Comparison of ENCODE assay signal across 22 mouse cellular contexts in genomic region chr6:55027642-55028041, GRCm38 (mm10). TPM values are rescaled to one million over a fixed set of nuclear protein-coding genes. Genes with fewer than 3 reads are reported as not detected.
DNase-seq lines count a peak whose midpoint lies in the region; TF ChIP-seq lines count a peak whose summit lies in the region.
"Had no signal": no experiment of that assay in that cellular context is flagged by ENCODE, and none has a peak within 500 bp of the region (broad histone marks: within the 10 kb centered on the region; RNA-seq: fewer than 3 reads in every experiment).

No protein-coding gene starts in this region.

- intact Hi-C loops in heart, postnatal 10 days (cut with DNase I) = no loop called here

- peak; percentile 29 to 49 for DNase-seq in heart, postnatal 10 days
- DNase-seq in heart, adult 8-10 months (ENCODE audit: low spot score) = no peak
- DNase-seq in kidney, postnatal 10 days = peak; percentile 29
- no peak for DNase-seq in kidney, adult 8-10 months
- DNase-seq in lung, postnatal 10 days = peak; percentile 65
- DNase-seq in lung, adult 2 months = no peak
- DNase-seq in lung, postnatal 14 days = peak; percentile 30
- DNase-seq: adrenal gland, postnatal 36 days; B cell, adult 2 months; cerebellum, adult 11 months; cerebellum, postnatal 14 days; gastrocnemius, postnatal 36 days; kidney, adult 9 months; kidney, postnatal 25 days; right cerebral cortex, adult 18-20 months; right cerebral cortex, postnatal 4 days; thymus, adult 18-20 months; thymus, postnatal 4 days had no signal

- 72% methylated on average over 2 of the region's 2 CpGs for WGBS in lung, adult 2 months

- TF ChIP-seq POLR2A in lung, adult 2 months (IDR thresholded peaks at IDR 0.05; ENCODE audit: borderline replicate concordance, extremely low read depth, low read depth, low read length) = no peak

- no peak overlapping the region for H3K4me3 ChIP-seq in lung, adult 2 months (replicated peaks; ENCODE audit: extremely low read depth, low read depth, low read length)
- H3K4me3 ChIP-seq: forebrain, embryonic 10.5 days; layer of hippocampus, adult 2 months; limb, embryonic 12.5 days; neural tube, embryonic 15.5 days had no signal

- no peaks in the 10 kb centered on the region for H3K4me1 ChIP-seq in lung, adult 2 months (ENCODE audit: control insufficient read depth, insufficient read depth, low read length)
- H3K4me1 ChIP-seq: forebrain, embryonic 10.5 days; limb, embryonic 12.5 days; neural tube, embryonic 15.5 days had no signal

- no peak for TF ChIP-seq CTCF in lung, adult 2 months (IDR thresholded peaks at IDR 0.05; ENCODE audit: insufficient read depth, low read length)

RNA-seq across cellular contexts. Expression of gene Gars, which starts 10.2 kb away (rescaled TPM):
- 10 to 100 TPM; 75.8 to 83.9 TPM for total RNA-seq in heart, postnatal 10 days (2021)
- 10 to 100 TPM; 55.9 to 58.8 (median 57.4) TPM for total RNA-seq in heart, adult 8-10 months (2022)
- polyA plus RNA-seq in lung, adult 2 months (2012; rRNA removed) = 26.7 and 32.4 TPM in 2 replicates

RNA-seq across cellular contexts. Expression of gene Ggct, which starts 34.9 kb away (rescaled TPM):
- total RNA-seq in heart, postnatal 10 days (2021) = 10 to 100 TPM in 1 of 2 experiments, 1 to 10 TPM in 1; 9.3 to 13.7 TPM
- 10 to 100 TPM; 24.9 to 36.1 (median 27.0) TPM for total RNA-seq in heart, adult 8-10 months (2022)
- polyA plus RNA-seq in lung, adult 2 months (2012; rRNA removed) = 1.4 and 2.4 TPM in 2 replicates

RNA-seq across cellular contexts. Expression of gene Nod1, which starts 55.2 kb away (rescaled TPM):
- total RNA-seq in heart, postnatal 10 days (2021) = 10 to 100 TPM; 14.2 to 15.8 TPM
- 10 to 100 TPM; 17.8 to 19.7 (median 19.4) TPM for total RNA-seq in heart, adult 8-10 months (2022)
- 66.0 and 85.2 TPM in 2 replicates for polyA plus RNA-seq in lung, adult 2 months (2012; rRNA removed)

Comparison
In these comparisons a context has a peak if more than half of its experiments do, and no peak if none do; other contexts are left out.
1. DNase-seq: peak in heart, postnatal 10 days (2 of 2), kidney, postnatal 10 days (single experiment), lung, postnatal 10 days (single experiment) and lung, postnatal 14 days (single experiment); none in heart, adult 8-10 months (single experiment), kidney, adult 8-10 months (0 of 2) and lung, adult 2 months (single experiment).